Comparison of ENCODE assay signal across 21 mouse cellular contexts in genomic region chrX:42290215-42290614, GRCm38 (mm10).
DNase-seq lines count a peak whose midpoint lies in the region; ATAC-seq lines count a peak whose summit lies in the region.
"Had no signal": no experiment of that assay in that cellular context is flagged by ENCODE, and none has a peak within 500 bp of the region (broad histone marks: within the 10 kb centered on the region; RNA-seq: fewer than 3 reads in every experiment).

No protein-coding gene starts in this region.

- H3K4me1 ChIP-seq in heart, embryonic 13.5 days: no peaks in the 10 kb centered on the region
- peaks cover 2% of the 10 kb centered on the region; the same call in 1 of the 2 replicates for H3K4me1 ChIP-seq in heart, embryonic 16.5 days (ENCODE audit: control insufficient read depth, insufficient read depth, low read length)
- H3K4me1 ChIP-seq: forebrain, embryonic 10.5 days; forebrain, embryonic 13.5 days; hindbrain, embryonic 12.5 days; hindbrain, embryonic 15.5 days had no signal

- intact Hi-C loops in heart, postnatal 14 days (cut with DNase I): no loop called here
- intact Hi-C loops in heart, postnatal 36 days (cut with DNase I): no loop called here

- no peaks in the 10 kb centered on the region for H3K36me3 ChIP-seq in heart, embryonic 13.5 days
- H3K36me3 ChIP-seq in heart, embryonic 16.5 days (ENCODE audit: control insufficient read depth, insufficient read depth): no peaks in the 10 kb centered on the region
- H3K36me3 ChIP-seq: hindbrain, embryonic 12.5 days; hindbrain, embryonic 15.5 days had no signal

- H3K4me3 ChIP-seq in heart, embryonic 13.5 days: no peak overlapping the region
- no peak overlapping the region for H3K4me3 ChIP-seq in heart, embryonic 16.5 days (ENCODE audit: low read length)
- H3K4me3 ChIP-seq: forebrain, embryonic 10.5 days; forebrain, embryonic 13.5 days; hindbrain, embryonic 12.5 days; hindbrain, embryonic 15.5 days had no signal

- H3K27me3 ChIP-seq in heart, embryonic 13.5 days (replicated peaks): no peaks in the 10 kb centered on the region
- no peaks in the 10 kb centered on the region for H3K27me3 ChIP-seq in heart, embryonic 16.5 days (ENCODE audit: control insufficient read depth, insufficient read depth, low read length)
- H3K27me3 ChIP-seq: forebrain, embryonic 13.5 days; hindbrain, embryonic 12.5 days; hindbrain, embryonic 15.5 days had no signal

- 31% methylated on average over 3 of the region's 3 CpGs for WGBS in heart, embryonic 13.5 days
- 31% methylated on average over 3 of the region's 3 CpGs for WGBS in heart, embryonic 16.5 days

- no peaks in the 10 kb centered on the region for H3K9me3 ChIP-seq in heart, embryonic 13.5 days
- H3K9me3 ChIP-seq in heart, embryonic 16.5 days (replicated peaks; ENCODE audit: control insufficient read depth, low read length): no peaks in the 10 kb centered on the region
- H3K9me3 ChIP-seq: forebrain, embryonic 10.5 days; forebrain, embryonic 13.5 days; hindbrain, embryonic 12.5 days; hindbrain, embryonic 15.5 days had no signal

- no peak for ATAC-seq in heart, embryonic 13.5 days (ENCODE audit: extremely low read depth, insufficient number of reproducible peaks, low FRiP score, low TSS enrichment)
- ATAC-seq in heart, embryonic 16.5 days (replicated peaks; ENCODE audit: extremely low read depth, insufficient read depth, low FRiP score): peak; percentile 81
- ATAC-seq: forebrain, embryonic 13.5 days; forebrain, embryonic 16.5 days; intestine, postnatal 0 days; Patski had no signal

- H3K27ac ChIP-seq in heart, embryonic 13.5 days (replicated peaks): peak overlapping the region; percentile 36; the same call in 1 of the 2 replicates
- H3K27ac ChIP-seq in heart, embryonic 16.5 days (ENCODE audit: low read length): peak overlapping the region; percentile 74
- H3K27ac ChIP-seq: forebrain, embryonic 10.5 days; forebrain, embryonic 13.5 days; hindbrain, embryonic 12.5 days; hindbrain, embryonic 15.5 days had no signal

- H3K9ac ChIP-seq in heart, embryonic 13.5 days: no peak overlapping the region
- no peak overlapping the region for H3K9ac ChIP-seq in heart, embryonic 16.5 days (ENCODE audit: low read length)
- H3K9ac ChIP-seq: forebrain, embryonic 13.5 days; hindbrain, embryonic 12.5 days; hindbrain, embryonic 15.5 days had no signal

- H3K4me2 ChIP-seq in heart, embryonic 13.5 days: no peak overlapping the region
- no peak overlapping the region for H3K4me2 ChIP-seq in heart, embryonic 16.5 days (ENCODE audit: low read depth, low read length)
- H3K4me2 ChIP-seq: forebrain, embryonic 13.5 days; hindbrain, embryonic 12.5 days; hindbrain, embryonic 15.5 days had no signal

- DNase-seq in heart, adult 11 months: peak; percentile 15
- DNase-seq in heart, postnatal 14 days: no peak
- DNase-seq in heart, postnatal 36 days: no peak
- no peak for DNase-seq in heart, adult 18-20 months
- DNase-seq: adrenal gland, postnatal 10 days; adrenal gland, postnatal 36 days; cerebellum, adult 18-20 months; cerebellum, adult 9-10 months; cerebellum, postnatal 14 days; gastrocnemius, postnatal 10 days; gastrocnemius, postnatal 36 days; kidney, adult 2 months had no signal
